Mouse (Mus musculus) myocyte (in vitro differentiated cells): ENCODE data around the gene Cant1.

Source experiments
- CEBPB ChIP-seq: IDR thresholded peaks from 2 replicates; pipeline ENCODE4 v1.6.1; 2011; ENCODE audit warnings: mild to moderate bottlenecking, moderate library complexity; ENCODE audit not compliant: poor library complexity, insufficient read depth, severe bottlenecking
- E2F4 ChIP-seq: IDR thresholded peaks from one replicate; pipeline ENCODE4 v1.6.1; 2011; ENCODE audit warnings: mild to moderate bottlenecking, control low read depth, moderate library complexity; ENCODE audit not compliant: insufficient read depth
- MAX ChIP-seq: IDR thresholded peaks from one replicate; pipeline ENCODE4 v1.6.1; 2011; ENCODE audit warnings: low read depth, mild to moderate bottlenecking, control low read depth
- MYOD1 ChIP-seq, 3 experiments: IDR thresholded peaks; one replicate each; pipeline ENCODE4 v1.6.1; 2011; ENCODE audit warnings: control low read depth in 2 of 3, low read depth in 2 of 3, mild to moderate bottlenecking in 2 of 3, moderate library complexity in 1 of 3; ENCODE audit not compliant: insufficient read length in 2 of 3, control insufficient read depth in 1 of 3
- MYOG ChIP-seq, 3 experiments: IDR thresholded peaks; one replicate each; pipeline ENCODE4 v1.6.1; 2011; ENCODE audit warnings: control low read depth in 2 of 3, low read depth in 2 of 3, mild to moderate bottlenecking in 2 of 3; ENCODE audit not compliant: insufficient read length in 2 of 3, control insufficient read depth in 1 of 3, insufficient read depth in 1 of 3
- POLR2A ChIP-seq: IDR thresholded peaks from one replicate; pipeline ENCODE4 v1.6.1; 2011; ENCODE audit warnings: low read depth, mild to moderate bottlenecking, control low read depth, moderate library complexity; ENCODE audit not compliant: insufficient read length
- POLR2AphosphoS2 ChIP-seq: IDR thresholded peaks from one replicate; pipeline ENCODE4 v1.6.1; 2011; ENCODE audit warnings: low read depth, control low read depth; ENCODE audit not compliant: insufficient read length
- REST ChIP-seq: IDR thresholded peaks from one replicate; pipeline ENCODE4 v1.6.1; 2011; ENCODE audit warnings: mild to moderate bottlenecking, control low read depth, moderate library complexity; ENCODE audit not compliant: insufficient read depth, insufficient read length
- SRF ChIP-seq: IDR thresholded peaks from one replicate; pipeline ENCODE4 v1.6.1; 2011; ENCODE audit warnings: low read depth; ENCODE audit not compliant: control insufficient read depth, insufficient read length
- TCF12 ChIP-seq: IDR thresholded peaks from one replicate; pipeline ENCODE4 v1.6.1; 2011; ENCODE audit warnings: mild to moderate bottlenecking, control low read depth; ENCODE audit not compliant: poor library complexity, insufficient read depth, severe bottlenecking
- TCF3 ChIP-seq: IDR thresholded peaks from one replicate; pipeline ENCODE4 v1.6.1; 2011; ENCODE audit warnings: low read depth, control low read depth; ENCODE audit not compliant: insufficient read length
- USF1 ChIP-seq: IDR thresholded peaks from one replicate; pipeline ENCODE4 v1.6.1; 2011; ENCODE audit warnings: low read depth, mild to moderate bottlenecking, control low read depth, moderate library complexity

GRCm38 (mm10) chr11:118431100-118431948 is 12.4 kb upstream of the Cant1 start:
- TF ChIP-seq MYOG (IDR thresholded peaks at IDR 0.05; ENCODE audit: control insufficient read depth in 1 of 3, insufficient read depth in 1 of 3, insufficient read length in 2 of 3, low read depth in 2 of 3) (no peak), MYOD1 (IDR thresholded peaks at IDR 0.05; ENCODE audit: control insufficient read depth in 1 of 3, insufficient read length in 2 of 3, low read depth in 2 of 3) (no peak), POLR2AphosphoS2 (no peak), SRF (no peak), MAX (no peak), USF1 (no peak), CEBPB (no peak), POLR2A (no peak), TCF12 (no peak), E2F4 (no peak), TCF3 (no peak), REST (no peak)
